Mouse (Mus musculus): ENCODE results near the gene Tmcc3.

Gene Tmcc3

GRCm38 (mm10) chr10:94311511-94312006 lies at the start of gene Tmcc3:
Gene Tmcc3 (plus strand): TSS chr10:94311949.
- DNase-seq (ENCODE audit: low spot score in 2 of 2), result no peak

DNA sequence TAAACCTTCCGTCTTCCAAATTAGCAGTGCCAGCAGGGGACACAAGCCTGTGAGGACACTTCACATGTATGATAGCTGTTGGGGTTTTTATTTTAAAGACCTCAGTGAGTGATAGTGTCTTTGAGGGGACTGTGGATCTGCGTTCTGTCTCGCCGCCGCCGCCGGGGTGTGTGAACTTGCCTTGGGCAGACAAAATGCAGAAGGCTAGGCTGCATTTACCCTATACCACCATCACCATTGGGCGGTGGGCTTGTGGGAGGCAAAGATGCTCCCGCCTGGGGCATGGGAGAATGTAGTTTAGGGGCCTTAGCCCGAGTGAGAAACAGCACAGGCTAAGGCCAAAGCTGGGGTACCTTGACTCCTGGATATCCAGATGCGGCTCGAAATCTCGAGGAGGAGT lies 49.1 kb upstream of the Tmcc3 start:
- no peak for DNase-seq (ENCODE audit: low spot score in 2 of 2)

GRCm38 (mm10) chr10:94263211-94263610 lies 48.5 kb upstream of the Tmcc3 start:
- DNase-seq (ENCODE audit: low spot score in 2 of 2), result no peak

DNA sequence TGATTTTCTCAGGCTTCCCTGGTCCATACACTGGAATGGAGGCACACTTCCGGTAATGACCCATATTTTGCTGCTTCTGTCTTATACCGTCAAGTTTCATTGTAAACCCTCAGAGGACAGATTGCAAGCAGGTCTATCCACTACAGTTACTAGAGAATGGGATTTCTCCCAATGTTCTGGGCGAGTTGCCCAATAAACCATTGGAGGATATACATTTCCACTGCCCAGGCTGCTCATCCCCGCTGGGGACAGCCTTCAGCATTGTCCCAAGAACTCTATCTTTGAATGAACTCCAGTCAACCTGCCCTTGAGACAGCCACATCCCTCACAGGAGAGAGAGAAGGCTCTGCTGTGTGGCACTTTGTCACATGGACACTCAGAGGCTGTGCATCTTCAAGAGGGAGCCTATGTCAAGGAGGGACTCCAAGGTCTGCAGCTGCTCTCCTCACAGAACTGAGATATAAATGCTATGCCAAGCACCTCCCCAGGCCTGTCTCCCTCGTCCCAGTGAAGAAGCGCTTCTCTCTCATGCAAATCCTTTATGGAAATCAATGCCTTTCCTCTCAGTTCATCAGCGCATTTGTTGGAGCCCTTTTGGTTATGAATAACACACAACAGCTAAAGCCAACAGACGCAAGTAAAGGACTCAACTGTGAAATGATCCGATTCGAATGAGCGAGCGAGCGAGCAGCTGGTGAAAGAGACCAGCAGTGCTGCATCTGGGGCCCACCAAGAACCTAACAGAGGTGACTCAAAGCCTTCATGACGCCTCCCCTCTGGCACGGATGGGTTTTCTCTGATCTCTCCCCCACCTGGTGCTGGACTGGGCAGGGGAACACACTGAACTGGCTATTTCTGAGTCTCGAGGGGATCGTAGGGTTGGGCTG lies 45.9 kb upstream of the Tmcc3 start:
- no peak for DNase-seq (ENCODE audit: low spot score in 2 of 2)

- DNase-seq (ENCODE audit: low spot score in 2 of 2), result no peak
Measured at GRCm38 (mm10) chr10:94275321-94275720, 36.4 kb upstream of the Tmcc3 start.

- no peak for DNase-seq (ENCODE audit: low spot score in 2 of 2)
Measured at GRCm38 (mm10) chr10:94276511-94276910, 35.2 kb upstream of the Tmcc3 start.

GRCm38 (mm10) chr10:94282179-94282578 lies 29.6 kb upstream of the Tmcc3 start:
- DNase-seq (ENCODE audit: low spot score in 2 of 2), result peak in 1 of 2 experiments; percentile 8

DNA sequence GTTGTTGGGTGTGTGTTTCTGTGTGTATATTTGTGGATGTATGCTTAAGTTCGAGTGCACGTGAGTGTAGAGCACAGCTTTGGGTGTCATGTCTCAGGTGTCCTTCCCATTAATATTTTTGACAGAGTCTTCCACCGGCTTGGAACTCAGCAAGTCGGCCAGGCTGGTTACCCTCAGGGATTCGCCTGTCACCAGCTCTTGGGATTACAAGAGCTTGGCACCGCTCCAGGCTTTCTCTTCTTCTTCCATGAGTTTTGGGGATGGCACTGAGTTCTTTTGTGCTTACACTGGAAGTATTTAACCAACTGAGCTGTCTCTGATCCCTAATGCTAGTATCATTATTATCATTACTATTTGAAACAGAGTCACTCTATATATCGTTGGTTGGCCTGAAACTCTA lies 29.0 kb upstream of the Tmcc3 start:
- no peak for DNase-seq (ENCODE audit: low spot score in 2 of 2)

DNA sequence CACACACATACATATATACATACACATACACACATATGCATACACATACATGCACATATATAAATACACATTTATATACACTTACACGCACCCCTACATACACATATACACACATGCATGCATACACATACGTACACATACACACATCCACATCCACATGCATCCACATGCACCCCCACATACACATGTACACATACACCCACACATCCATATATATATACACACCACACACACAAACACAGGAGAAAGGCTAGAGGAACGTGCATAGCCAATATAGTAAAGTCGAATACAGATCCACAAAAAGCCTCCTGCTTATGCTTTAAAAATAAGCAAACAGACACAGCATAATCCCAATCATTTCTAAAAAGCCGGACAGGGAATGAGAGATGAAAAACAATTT lies 17.3 kb upstream of the Tmcc3 start:
- no peak for DNase-seq (ENCODE audit: low spot score in 2 of 2)

- DNase-seq (ENCODE audit: low spot score in 2 of 2), result peak in 1 of 2 experiments; percentile 5
Measured at GRCm38 (mm10) chr10:94294933-94295750, 16.6 kb upstream of the Tmcc3 start.

DNA sequence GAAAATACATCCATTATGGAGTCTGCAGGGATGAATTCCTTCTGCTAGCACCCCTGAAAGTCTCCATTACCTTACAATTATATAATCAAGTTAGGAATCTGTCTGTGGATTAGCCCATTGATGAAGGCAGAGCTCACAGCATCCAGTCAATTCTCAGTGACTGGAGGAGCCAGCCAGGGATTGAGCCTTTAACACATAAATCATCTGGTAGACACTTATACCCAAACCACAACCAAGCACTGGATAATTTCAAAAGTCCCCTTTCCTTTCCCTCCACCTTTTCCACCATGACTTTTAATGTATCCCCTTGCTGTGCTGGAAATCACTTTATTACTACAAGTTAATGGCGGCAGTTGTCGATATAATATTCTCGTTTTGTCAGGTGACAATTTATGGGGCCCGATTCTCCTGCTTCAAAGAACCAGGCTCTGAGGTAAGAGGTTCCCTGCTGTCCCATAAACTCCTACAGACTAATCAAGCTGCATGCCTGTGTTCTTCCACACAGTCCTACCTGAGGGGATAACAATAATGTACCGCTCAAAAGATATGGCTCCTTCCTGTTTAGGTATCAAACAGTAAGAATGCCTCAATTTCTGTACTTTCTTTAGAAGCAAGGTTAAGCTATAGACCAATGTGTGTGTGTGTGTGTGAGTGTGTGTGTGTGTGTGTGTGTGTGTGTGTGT lies 15.7 kb upstream of the Tmcc3 start:
- DNase-seq (ENCODE audit: low spot score in 2 of 2), result no peak

DNA sequence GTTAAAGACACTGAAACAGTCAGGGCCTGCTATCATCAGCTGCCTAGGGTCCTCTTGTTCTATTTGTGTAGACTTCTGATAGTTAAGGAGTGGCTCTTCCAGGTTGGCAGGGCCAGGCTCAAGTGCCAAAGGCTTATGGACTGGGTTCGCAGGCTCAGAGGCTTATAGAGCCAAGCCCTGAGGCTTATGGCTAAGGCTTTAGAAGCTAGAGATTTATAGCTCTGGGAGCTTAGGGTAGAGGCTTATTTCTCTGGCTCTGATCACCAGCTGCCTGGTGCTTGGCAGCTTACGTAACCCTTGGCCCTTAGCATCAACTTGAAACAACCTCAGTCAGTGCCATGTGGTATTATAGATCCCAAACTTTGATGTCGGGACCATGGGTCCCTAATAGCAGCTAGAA lies 13.3 kb upstream of the Tmcc3 start, which contains the start of gene Gm4792:
TSS of gene Gm4792 (minus strand) at position 233 of the 400 bp plus-strand sequence.
- DNase-seq (ENCODE audit: low spot score in 2 of 2), result no peak

GRCm38 (mm10) chr10:94299301-94299700 lies 12.4 kb upstream of the Tmcc3 start:
- DNase-seq (ENCODE audit: low spot score in 2 of 2), result no peak

DNA sequence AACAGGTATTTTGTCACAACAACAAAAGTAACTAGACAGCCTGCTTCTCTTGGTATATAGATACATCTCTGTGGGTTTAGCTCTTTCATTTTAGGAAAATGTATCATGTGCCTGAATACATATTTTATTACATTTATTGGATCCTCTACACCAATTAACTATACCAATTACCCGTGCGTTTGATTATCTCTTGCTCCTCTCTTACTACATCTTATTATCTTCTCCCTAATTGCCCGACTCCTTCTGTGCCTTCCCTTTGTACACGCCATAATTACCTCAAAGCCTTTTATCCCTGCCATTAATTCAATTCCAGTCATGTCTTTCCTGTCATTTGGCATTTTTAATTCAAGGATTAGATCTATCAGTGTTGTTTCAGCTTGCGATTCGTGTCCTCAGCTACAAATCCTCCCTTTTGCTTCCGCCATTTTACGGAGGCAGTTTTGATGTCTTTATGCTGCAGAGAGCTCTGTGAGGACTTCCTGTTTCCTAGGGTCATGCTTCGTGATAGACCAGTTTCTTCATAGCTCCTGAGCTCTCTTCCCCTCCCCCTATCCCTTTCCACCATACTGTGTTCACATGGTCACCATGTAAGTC lies 7.6 kb upstream of the Tmcc3 start:
- DNase-seq (ENCODE audit: low spot score in 2 of 2), result no peak

GRCm38 (mm10) chr10:94305526-94305925 lies 6.2 kb upstream of the Tmcc3 start:
- no peak for DNase-seq (ENCODE audit: low spot score in 2 of 2)

GRCm38 (mm10) chr10:94310499-94311267 lies 1.1 kb upstream of the Tmcc3 start:
- no peak for DNase-seq (ENCODE audit: low spot score in 2 of 2)

DNA sequence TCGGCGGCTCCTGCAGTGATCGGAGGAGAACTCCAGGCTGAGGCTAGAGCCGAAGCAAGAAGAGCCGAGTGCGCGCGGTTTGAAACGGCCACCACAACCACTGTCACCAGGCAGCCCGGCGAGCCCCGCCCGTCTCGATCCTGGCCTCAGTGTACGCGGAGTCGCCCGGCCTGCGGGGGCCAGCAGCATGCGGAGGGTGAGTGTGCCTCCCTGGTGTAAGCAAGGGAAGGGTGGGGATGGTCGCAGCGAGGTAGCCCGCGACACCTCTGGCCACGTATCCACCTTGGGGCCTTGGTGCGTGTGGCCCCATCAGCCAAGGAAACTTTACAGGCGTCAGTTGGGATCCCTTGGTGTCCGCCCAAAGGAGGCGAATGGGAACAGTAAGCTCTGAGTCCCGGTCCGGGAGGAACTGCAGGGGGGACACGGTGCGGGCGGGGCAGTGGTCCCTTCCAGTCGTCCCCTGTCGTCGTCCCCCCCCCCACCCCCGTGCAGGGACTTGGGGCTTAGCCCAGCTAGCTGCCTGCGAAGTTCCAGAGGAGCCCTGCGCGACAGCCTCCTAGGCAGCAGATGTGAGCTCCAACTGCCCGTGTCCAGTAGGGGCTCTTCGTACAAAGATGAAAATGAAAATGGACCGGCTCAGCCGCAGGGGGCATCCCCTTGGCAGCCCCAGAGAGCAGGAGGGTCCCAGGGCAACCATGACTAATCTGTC lies 412 bp downstream of the Tmcc3 start:
- DNase-seq (ENCODE audit: low spot score in 2 of 2), result peak in 1 of 2 experiments; percentile 20

- no peak for DNase-seq (ENCODE audit: low spot score in 2 of 2)
Measured at GRCm38 (mm10) chr10:94313146-94313545, 1.4 kb downstream of the Tmcc3 start.

DNA sequence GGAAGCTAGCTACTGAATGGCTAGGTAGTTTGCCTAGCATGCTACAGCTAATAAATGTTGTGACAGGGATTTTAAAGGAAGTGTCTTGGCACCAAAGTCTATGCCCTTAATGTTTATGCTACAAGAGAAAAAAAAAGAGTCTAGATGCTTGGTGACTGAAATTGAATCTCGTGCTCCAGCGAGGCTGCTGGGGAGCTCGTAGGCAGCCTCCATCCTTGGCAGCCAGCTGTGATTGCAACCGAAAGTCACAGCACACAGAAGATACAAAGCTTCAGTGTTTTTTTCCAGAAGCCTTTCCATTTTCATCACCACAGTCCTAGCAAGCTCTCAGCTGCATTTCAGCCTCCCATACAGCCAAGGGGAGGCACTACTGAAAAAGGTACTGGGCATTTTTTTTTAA lies 6.8 kb downstream of the Tmcc3 start:
- DNase-seq (ENCODE audit: low spot score in 2 of 2), result peak in 1 of 2 experiments; percentile 20

DNA sequence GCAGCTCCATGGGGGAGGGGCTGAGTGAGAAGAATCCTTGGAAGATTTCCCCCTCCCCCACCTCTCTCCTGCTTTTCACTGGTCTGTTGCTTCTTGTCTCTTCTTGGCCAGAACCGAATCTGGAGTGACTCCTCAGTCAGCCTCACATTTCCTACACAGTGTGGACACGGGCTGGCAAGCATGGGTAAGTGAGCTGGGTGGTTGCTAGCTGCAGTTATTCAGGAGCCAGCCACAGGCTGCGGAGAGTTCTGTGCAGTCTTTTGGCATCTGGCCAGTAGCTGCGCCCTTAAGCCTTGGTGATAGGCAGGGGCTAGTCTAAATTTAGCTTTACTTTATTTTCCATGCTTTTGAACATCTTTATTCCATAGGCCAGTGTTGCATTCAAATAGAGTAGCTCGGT lies 18.2 kb downstream of the Tmcc3 start:
- no peak for DNase-seq (ENCODE audit: low spot score in 2 of 2)
